Mouse (Mus musculus): ENCODE results near the gene Dppa2. TPM values are rescaled to one million over a fixed set of nuclear protein-coding genes. Genes with fewer than 3 reads are reported as not detected.
"Not testable (repeated sequence)": the region's sequence is repeated elsewhere in the genome, so short reads cannot be mapped to it uniquely, and the experiment has no call there.

Gene Dppa2
- total RNA-seq (2017) = not detected in 2 replicates

DNA sequence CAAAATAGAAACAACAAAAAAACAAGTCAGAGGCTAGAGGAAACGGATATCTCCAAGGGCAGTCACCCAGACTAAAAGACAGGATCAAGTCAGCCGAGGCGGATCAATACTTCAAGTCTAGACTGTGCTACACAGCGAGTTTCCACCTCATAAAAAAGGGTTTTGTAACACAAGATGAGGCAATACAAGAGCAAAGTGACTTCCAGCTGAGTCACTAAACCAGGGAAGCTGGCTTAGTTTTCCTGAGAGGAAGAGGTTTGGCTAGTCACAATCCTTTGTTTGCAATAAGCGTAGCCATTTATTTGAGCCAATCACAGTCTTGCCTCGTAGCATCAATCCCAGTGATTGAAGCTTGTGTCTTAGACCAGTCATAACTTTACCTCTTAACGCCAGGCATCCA lies at the start of gene Dppa2:
Gene Dppa2, plus strand, starts transcription at position 400 of the 400 bp plus-strand sequence.
- no peak for ATAC-seq (replicated peaks; ENCODE audit: low read depth, poor library complexity, severe bottlenecking)

DNA sequence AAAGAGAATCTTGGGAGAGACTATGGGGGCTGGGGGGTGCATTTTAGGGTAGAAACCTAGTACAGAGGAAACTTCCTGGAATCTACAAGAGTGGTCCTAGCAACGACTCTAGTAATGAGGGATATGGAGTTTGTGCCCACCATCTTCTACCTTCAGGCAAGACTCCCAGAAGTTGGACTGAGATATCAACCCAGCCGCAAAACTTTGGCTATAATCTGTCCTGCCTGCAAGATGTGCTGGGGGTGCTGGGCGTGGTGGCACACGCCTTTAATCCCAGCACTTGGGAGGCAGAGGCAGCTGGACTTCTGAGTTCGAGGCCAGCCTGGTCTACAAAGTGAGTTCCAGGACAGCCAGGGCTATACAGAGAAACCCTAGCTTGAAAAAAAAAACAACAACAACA lies 49.1 kb upstream of the Dppa2 start:
- no peak for ATAC-seq (replicated peaks; ENCODE audit: low read depth, poor library complexity, severe bottlenecking)

DNA sequence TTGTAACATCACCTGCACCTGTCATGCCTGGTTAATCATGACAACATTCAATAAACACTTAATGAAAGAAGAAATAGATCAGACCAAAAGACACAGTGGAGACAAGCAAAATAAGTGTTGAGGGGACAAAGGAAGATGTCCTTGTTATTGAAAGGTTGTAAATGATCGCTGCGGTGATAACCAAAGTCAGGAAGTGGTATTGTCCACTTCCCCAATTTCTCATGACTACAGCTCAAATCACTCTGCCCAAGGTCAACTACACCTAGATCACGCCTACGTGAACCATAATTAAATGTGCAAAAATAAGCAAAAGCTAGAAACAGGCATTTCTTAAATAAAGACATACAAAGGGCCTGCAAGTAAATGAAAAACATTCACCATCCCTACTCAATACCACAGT lies 44.2 kb upstream of the Dppa2 start:
- ATAC-seq (replicated peaks; ENCODE audit: low read depth, poor library complexity, severe bottlenecking) = peak; percentile 95

- ATAC-seq (replicated peaks; ENCODE audit: low read depth, poor library complexity, severe bottlenecking) = no peak
Measured at GRCm38 (mm10) chr16:48262901-48263300, 40.8 kb upstream of the Dppa2 start.

- no peak for ATAC-seq (replicated peaks; ENCODE audit: low read depth, poor library complexity, severe bottlenecking)
Measured at GRCm38 (mm10) chr16:48265856-48266255, 37.9 kb upstream of the Dppa2 start.

DNA sequence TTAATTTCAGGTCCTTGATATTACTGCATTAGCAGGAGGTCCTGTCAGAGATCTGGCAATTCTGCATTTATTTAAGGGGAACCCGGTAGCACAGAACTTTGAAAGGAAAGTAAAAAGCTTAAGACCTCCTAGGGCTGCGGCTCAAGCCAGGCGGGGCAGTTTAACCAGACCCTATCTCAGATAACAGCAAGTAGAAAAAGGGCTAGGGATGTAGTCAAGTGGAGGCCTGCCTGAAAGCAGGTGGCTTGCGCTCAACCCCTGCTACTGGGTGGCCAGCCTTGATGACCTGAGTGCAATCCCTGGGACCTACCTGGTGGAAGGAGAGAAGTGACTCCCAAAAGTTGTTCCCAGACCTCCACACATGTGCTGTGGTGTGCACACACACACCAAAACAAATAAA lies 26.8 kb upstream of the Dppa2 start:
- ATAC-seq (replicated peaks; ENCODE audit: low read depth, poor library complexity, severe bottlenecking) = no peak

- 0 out of 2 replicates have a peak, but pooled peaks have one; percentile 39 for ATAC-seq (replicated peaks; ENCODE audit: low read depth, poor library complexity, severe bottlenecking)
Measured at GRCm38 (mm10) chr16:48280883-48281282, 22.8 kb upstream of the Dppa2 start.

GRCm38 (mm10) chr16:48282801-48283200 lies 20.9 kb upstream of the Dppa2 start:
- ATAC-seq (replicated peaks; ENCODE audit: low read depth, poor library complexity, severe bottlenecking) = no peak

GRCm38 (mm10) chr16:48283517-48283916 lies 20.2 kb upstream of the Dppa2 start, which contains the start of gene Dppa4:
Gene Dppa4 (plus strand): TSS chr16:48283733.
- ATAC-seq (replicated peaks; ENCODE audit: low read depth, poor library complexity, severe bottlenecking) = no peak

- no peak for ATAC-seq (replicated peaks; ENCODE audit: low read depth, poor library complexity, severe bottlenecking)
Measured at GRCm38 (mm10) chr16:48285517-48285916, 18.2 kb upstream of the Dppa2 start.

DNA sequence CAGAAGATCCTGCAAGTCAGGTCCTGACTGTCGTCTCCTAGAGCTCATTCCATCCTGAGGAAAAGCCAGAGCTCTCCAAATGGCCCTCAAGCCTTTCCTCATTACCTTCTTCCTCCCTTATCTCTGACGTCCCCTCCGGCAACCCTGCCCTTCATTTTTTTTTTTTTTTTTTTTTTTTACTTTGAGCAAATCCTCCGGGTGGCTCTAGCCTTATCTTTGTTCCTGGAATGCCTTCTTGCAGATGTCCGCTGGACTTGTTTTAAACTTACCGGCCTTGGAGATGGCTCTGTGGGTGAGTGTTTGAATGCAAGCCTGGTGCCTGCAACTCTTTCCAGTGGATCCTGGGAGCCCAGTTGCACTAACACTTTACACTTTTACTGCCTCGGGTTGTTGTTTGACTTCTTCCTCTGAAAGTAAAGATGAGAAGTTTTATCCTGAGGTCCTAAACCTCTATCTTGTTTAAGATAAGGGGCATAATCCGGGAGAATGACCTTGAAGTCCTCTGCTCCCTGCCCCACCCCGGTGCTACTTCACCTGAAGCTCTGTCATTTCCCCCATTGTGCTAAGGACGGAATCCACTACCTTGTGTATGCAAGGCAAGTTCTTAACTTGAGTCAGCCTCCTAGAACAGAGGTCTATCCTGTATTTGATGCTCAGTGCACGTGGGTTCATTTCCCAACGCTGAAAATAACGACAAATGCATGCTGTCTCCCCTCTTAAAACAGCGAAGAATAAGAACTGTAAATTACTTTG lies 6.1 kb upstream of the Dppa2 start:
- ATAC-seq (replicated peaks; ENCODE audit: low read depth, poor library complexity, severe bottlenecking) = no peak

DNA sequence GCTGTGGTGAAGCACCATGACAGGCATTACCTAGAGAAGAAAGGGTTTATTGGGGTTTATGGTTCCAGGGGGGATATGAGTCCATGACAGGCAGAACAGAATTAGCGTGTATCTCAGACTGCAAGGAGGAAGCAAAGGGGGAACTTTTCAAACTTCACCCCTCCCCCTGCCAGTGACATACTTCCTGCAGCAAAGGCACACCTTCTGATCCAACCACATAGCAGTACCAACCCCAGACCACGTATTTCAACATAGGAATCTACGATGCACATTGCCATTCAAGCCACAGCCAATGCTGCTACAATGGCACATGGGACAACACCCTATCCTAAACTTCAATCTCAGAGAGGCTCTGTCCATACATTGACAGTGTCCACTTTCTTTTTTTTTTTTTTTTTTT lies 3.8 kb upstream of the Dppa2 start:
- ATAC-seq (replicated peaks; ENCODE audit: low read depth, poor library complexity, severe bottlenecking) = peak; percentile 84

DNA sequence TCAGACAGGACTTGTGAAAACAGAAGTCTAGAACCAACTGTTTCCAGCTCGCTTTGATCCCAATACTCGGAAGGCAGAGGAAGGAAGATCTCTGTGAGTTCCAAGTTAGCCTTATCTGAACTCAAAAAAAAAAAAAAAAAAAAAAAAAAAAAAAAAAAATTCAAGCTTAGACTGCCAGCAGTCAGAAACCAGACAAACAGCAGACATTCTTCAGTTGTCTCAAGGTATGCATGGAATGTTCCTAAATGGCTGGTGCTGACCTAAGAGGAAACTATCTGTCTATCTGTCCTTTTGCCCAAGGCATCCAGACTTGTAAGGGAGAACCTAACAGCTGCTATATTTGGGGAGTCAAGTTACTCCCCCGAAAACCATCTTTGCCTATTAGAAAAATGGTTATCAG lies 275 bp downstream of the Dppa2 start:
- no peak for ATAC-seq (replicated peaks; ENCODE audit: low read depth, poor library complexity, severe bottlenecking)

DNA sequence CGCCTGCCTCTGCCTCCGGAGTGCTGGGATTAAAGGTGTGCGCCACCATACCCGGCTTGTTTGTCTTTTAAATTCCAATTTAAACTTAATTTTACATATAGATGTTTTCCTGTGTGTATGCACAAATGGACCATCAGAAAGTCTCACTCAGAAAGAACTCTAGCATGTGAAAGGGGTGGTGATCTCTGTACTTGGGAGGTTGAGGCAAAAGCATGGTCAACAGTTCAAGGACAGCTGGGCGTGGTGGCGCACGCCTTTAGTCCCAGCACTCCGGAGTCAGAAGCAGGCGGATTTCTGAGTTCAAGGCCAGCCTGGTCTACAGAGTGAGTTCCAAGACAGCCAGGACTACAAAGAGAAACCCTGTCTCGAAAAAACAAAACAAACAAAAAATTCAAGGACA lies 5.2 kb downstream of the Dppa2 start:
- not testable (repeated sequence) for ATAC-seq (replicated peaks; ENCODE audit: low read depth, poor library complexity, severe bottlenecking)

- no peak for ATAC-seq (replicated peaks; ENCODE audit: low read depth, poor library complexity, severe bottlenecking)
Measured at GRCm38 (mm10) chr16:48309912-48310630, 6.4 kb downstream of the Dppa2 start.

DNA sequence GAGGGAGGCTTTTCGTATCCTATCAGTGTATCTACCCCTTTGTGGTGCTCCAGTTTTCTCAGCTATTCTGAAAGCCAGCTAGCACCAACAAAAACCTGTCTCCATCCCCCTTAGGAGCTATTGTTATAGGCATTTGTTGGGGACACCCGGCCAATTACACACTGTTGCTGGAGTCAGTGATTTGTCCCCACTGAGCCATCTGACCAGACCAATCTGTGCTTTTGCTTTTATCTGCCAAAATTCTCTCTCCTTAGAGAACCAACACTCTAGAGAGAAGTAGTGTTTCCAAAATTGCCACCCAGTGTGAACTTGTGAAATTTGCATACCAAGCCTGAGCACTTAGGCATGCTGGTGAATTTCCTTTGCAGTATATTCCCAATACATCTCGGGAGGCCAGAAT lies 11.6 kb downstream of the Dppa2 start:
- no peak for ATAC-seq (replicated peaks; ENCODE audit: low read depth, poor library complexity, severe bottlenecking)

GRCm38 (mm10) chr16:48320781-48321180 lies 17.1 kb downstream of the Dppa2 start:
- no peak for ATAC-seq (replicated peaks; ENCODE audit: low read depth, poor library complexity, severe bottlenecking)

- ATAC-seq (replicated peaks; ENCODE audit: low read depth, poor library complexity, severe bottlenecking) = no peak
Measured at GRCm38 (mm10) chr16:48323133-48323532, 19.4 kb downstream of the Dppa2 start.

DNA sequence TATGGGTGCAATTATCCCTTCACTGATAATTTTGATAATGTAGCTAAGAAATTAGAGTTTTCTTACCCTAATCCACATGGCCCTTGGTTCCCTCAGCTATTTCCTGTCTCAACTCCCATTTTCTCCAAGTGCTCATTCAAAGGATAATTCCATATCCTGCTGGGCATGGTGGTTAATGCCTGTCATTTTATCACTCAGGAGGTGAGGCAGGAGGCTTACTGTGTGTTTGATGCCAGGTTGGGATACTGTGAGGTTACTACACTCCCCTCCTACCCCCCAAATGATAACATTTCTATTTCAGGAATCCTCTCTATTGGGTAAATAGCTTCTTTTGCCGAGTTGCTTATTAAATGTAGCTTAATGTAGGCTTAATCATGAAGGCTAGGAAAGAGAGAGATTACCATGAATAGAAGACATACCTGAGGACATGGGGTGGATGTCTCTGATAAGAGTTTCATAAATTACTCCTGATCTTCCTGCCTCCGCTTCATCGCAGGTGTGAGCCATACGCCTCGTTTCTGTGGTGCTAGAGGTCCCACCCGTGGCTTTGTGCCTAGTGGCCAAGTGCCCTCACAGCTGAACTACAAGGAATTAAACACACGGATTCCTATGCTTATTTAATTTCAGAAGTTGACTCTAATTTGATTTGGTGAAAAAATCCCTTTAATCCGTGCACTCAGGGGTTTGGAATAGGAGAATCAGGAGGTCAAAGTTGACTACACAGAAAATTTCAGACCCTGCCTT lies 20.1 kb downstream of the Dppa2 start:
- no peak for ATAC-seq (replicated peaks; ENCODE audit: low read depth, poor library complexity, severe bottlenecking)

- no peak for ATAC-seq (replicated peaks; ENCODE audit: low read depth, poor library complexity, severe bottlenecking)
Measured at GRCm38 (mm10) chr16:48326903-48327302, 23.2 kb downstream of the Dppa2 start.

DNA sequence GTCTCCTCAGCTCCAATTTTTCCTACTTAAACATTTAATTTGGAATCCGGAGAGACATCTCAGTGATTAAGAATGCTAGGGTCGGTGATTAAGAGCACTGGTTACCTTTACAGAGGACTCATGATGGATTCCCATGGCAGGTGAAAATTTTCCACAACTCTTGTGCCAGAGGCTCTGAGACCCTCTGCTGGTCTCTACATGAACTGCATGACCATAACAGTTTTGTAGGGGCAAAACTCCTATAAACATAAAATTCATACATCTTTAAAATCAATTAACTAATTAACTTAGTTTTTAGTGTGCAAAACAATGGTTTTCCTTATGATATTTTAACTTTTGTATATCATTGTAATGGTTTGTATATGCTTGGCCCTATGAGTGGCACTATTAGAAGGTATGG lies 24.7 kb downstream of the Dppa2 start:
- ATAC-seq (replicated peaks; ENCODE audit: low read depth, poor library complexity, severe bottlenecking) = 0 out of 2 replicates have a peak, but pooled peaks have one; percentile 47

Measured in common myeloid progenitor, adult 5-6 weeks (primary cell).